Mouse (Mus musculus): ENCODE measurements around the gene Pcp4l1.
A peak's percentile ranks its signal among the peaks of the same experiment; 100 is the strongest.

GRCm38 (mm10) chr1:171149974-171150760, 45.9 kb downstream of the Pcp4l1 start, which contains the start of the genes Sdhc and Mpz:
- TF ChIP-seq POLR2A (IDR thresholded peaks at IDR 0.05; ENCODE audit: low read depth, low read length) (peak; percentile 95), CTCF (IDR thresholded peaks at IDR 0.05; ENCODE audit: borderline replicate concordance, insufficient read depth, low read length) (no peak)
